Mouse (Mus musculus) limb, embryonic 14.5 days (tissue): Measurements from ENCODE around the gene Selenbp1. TPM values are rescaled to one million over a fixed set of nuclear protein-coding genes. Genes with fewer than 3 reads are reported as not detected.

Source experiments
- ATAC-seq: fragments of 200-750 bp; cut with Nextera tagmentation; 2 replicates; pipeline ENCODE4 v1.8.0; 2017; ENCODE audit warnings: low read depth, moderate number of reproducible peaks, moderate TSS enrichment; ENCODE audit not compliant: low FRiP score
- DNase-seq: peaks from one replicate; pipeline ENCODE4 v3.0.0-alpha.2; 2015; ENCODE audit warnings: low spot score
- H3K27ac ChIP-seq: fragments of 300-500 bp; sonication (generic); replicated peaks from 2 replicates; pipeline ENCODE4 v1.5.1; 2014; ENCODE audit warnings: low read depth, mild to moderate bottlenecking, low read length, moderate library complexity, mixed read lengths
- H3K27me3 ChIP-seq: fragments of 300-500 bp; sonication (generic); 2 replicates; pipeline ENCODE4 v1.6.1; 2014; ENCODE audit warnings: low read length, mixed read lengths; ENCODE audit not compliant: control insufficient read depth, insufficient read depth
- H3K36me3 ChIP-seq: fragments of 300-500 bp; sonication (generic); 2 replicates; pipeline ENCODE4 v1.6.1; 2014; ENCODE audit warnings: mild to moderate bottlenecking, low read length, moderate library complexity, mixed read lengths; ENCODE audit not compliant: control insufficient read depth, insufficient read depth
- H3K4me1 ChIP-seq: fragments of 300-500 bp; sonication (generic); 2 replicates; pipeline ENCODE4 v1.6.1; 2014; ENCODE audit warnings: antibody characterized with exemption, low read length, mixed read lengths; ENCODE audit not compliant: control insufficient read depth, insufficient read depth
- H3K4me2 ChIP-seq: fragments of 300-500 bp; sonication (generic); replicated peaks from 2 replicates; pipeline ENCODE4 v1.6.1; 2014; ENCODE audit warnings: low read depth, mild to moderate bottlenecking, low read length, moderate library complexity; ENCODE audit not compliant: severe bottlenecking
- H3K4me3 ChIP-seq: fragments of 300-500 bp; sonication (generic); replicated peaks from 2 replicates; pipeline ENCODE4 v1.5.1; 2014; ENCODE audit warnings: low read length
- H3K9ac ChIP-seq: fragments of 300-500 bp; sonication (generic); 2 replicates; pipeline ENCODE4 v1.6.1; 2014; ENCODE audit warnings: mild to moderate bottlenecking, low read depth, low read length, moderate library complexity; ENCODE audit not compliant: severe bottlenecking
- H3K9me3 ChIP-seq: fragments of 300-500 bp; sonication (generic); 2 replicates; pipeline ENCODE4 v1.6.1; 2016; ENCODE audit warnings: low read length; ENCODE audit not compliant: control insufficient read depth
- POLR2A ChIP-seq: fragments of 200-500 bp; IDR thresholded peaks from 2 replicates; pipeline ENCODE4 v1.8.0; 2012; ENCODE audit warnings: inconsistent platforms, mild to moderate bottlenecking, moderate library complexity, borderline replicate concordance; ENCODE audit not compliant: insufficient read depth, insufficient read length; ENCODE audit errors: extremely low read depth
- WGBS: fragments of 180-500 bp; shearing (Covaris S2); extraction: QIAGEN DNeasy Blood & Tissue Kit; methylation state at CpG from one replicate; pipeline ENCODE4 v1.1.7; 2014; 5-methylcytosine and 5-hydroxymethylcytosine counted together
- polyA plus RNA-seq, 2 experiments: library from polyadenylated mRNA; depleted of rRNA in 1 of 2; stranded (reverse) in 1 of 2; unstranded in 1 of 2; fragments of >200 nt; fragmentation: Nextera tagmentation in 1 of 2; extraction: Ambion mirVana in 1 of 2; gene quantifications; 2 replicates each; pipeline versions ENCODE4 v1.2.1 to v1.2.3; 2012 to 2014

Gene Selenbp1
- polyA plus RNA-seq, 2 experiments = 28.7 to 29.5 TPM

DNA sequence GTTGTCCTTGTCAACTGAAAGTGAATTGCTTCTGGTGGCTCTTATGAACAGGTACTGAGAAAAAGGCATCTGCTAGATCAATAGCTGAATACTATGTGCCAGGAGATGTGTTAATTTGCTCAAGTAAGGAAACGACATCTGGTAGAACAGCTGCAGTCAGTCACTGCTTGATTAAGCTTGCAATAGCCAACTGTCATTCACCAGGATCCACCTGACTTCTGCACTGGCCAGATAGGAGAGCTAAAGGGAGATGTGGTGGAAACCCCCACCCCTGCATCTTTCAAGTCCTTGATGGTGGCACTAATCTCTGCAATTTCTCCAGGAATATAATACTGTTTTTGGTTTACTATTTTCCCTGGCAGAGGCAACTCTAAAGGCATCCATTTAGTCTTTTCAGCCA is 26.4 kb upstream of the Selenbp1 start:
- Histone ChIP-seq H3K4me3 (no peak overlapping the region), H3K27me3 (no peaks in the 10 kb centered on the region), H3K36me3 (no peaks in the 10 kb centered on the region), H3K27ac (no peak overlapping the region), H3K9me3 (no peaks in the 10 kb centered on the region), H3K4me2 (no peak overlapping the region), H3K4me1 (no peaks in the 10 kb centered on the region), H3K9ac (no peak overlapping the region)
- no peak for DNase-seq
- WGBS = 45% methylated on average over 1 of the region's 1 CpGs
- TF ChIP-seq POLR2A = no peak
- no peak for ATAC-seq

DNA sequence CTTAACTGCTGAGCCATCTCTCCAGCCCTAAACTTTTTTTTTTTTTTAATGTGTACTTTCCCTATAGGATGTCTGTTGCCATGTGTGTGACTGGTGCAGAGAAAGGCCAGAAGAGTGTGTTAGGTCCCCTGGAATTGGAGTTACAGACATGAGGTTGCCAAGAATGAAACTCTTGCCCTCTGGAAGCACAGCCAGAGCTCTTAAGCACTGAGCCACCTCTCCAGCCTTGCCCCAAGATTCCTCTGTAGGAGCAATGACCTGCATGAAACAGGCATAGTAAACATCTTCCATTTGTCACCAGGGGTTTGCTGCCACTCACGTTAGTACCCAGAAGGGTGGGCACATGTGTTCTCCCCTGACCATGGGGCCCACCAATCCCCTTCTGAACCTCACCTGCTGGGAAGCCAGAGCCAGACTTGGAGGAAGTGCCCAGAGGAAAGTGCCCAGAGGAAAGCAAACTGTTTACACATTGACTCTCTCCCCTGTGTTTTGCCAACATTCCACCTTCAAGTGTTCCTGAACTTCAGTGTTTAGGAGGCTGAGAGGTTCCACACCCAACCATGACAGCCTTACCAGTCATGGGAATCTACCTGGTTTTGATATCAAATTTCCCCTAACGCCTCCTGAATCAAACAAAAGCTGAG is 21.7 kb upstream of the Selenbp1 start:
- Histone ChIP-seq H3K9ac (no peak overlapping the region), H3K27me3 (no peaks in the 10 kb centered on the region), H3K4me2 (no peak overlapping the region), H3K4me3 (no peak overlapping the region), H3K4me1 (0 out of 2 replicates have a peak, but pooled peaks cover 2% of the 10 kb centered on the region), H3K36me3 (no peaks in the 10 kb centered on the region), H3K27ac (no peak overlapping the region), H3K9me3 (no peaks in the 10 kb centered on the region)
- ATAC-seq (no peak), DNase-seq (no peak)
- no peak for TF ChIP-seq POLR2A
- WGBS = 79% methylated on average over 2 of the region's 2 CpGs

DNA sequence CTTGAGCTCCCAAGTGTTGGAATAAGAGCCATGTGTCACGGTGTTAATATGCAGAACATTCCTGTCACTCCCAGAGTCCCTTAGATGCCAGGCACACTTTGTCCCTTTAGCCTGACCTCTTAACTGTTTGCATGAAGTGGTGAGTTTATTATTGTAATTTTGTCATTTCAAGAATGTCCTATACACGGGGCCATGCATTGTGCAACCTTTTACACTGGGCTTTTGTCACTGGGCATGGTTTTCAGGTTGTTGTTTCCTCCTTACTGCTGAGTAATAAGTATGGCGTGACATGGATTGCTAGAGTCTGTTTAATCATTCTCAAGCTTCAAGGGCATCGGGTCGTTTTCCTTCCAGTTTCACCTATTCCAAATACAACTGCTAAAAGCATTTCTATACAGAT is 19.1 kb upstream of the Selenbp1 start:
- DNase-seq (no peak), ATAC-seq (no peak)
- Histone ChIP-seq H3K27ac (no peak overlapping the region), H3K27me3 (no peaks in the 10 kb centered on the region), H3K9me3 (no peaks in the 10 kb centered on the region), H3K4me3 (no peak overlapping the region), H3K36me3 (no peaks in the 10 kb centered on the region), H3K4me1 (0 out of 2 replicates have a peak, but pooled peaks cover 3% of the 10 kb centered on the region), H3K4me2 (no peak overlapping the region), H3K9ac (no peak overlapping the region)
- TF ChIP-seq POLR2A = no peak
- 39% methylated on average over 5 of the region's 5 CpGs for WGBS

DNA sequence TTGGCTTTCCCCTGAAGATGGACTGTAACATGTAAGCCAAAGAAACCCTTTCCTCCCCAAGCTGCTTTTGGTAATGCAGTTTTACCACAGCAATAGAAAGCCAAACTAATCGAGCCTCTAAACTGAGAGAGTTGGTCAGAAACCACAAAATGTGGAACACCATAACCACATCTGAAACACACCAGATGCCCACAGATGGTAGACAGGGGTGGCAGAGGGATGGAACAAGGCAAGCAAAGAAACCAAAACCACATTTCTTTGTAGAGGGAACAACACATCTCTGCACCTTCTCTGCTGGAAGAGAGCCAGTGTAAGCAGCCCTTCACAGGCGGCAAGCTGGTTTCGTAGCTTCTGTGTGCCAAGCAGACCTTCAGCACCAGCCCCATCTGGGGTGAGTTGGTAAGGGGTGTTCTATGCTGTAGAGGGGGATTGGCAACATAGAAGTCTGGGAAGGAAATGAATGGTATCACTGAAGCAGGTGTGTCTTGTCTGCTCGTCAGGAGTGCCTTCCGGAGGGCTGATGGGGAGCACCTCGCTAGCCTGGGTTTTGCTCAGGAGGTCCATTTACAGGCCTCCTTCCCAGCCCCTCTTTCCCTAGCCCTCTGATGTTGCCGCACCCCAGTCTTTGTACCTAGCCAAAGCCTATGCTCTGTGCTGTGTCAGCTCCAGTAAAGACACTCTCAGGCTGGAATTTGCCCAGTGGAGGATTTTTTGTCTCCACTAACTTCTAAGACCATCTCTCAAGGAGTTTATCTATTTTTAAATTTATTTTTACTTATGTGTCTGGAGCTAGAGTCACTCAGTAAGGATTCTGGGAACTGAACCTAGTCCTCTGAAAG is 16.7 kb upstream of the Selenbp1 start:
- Histone ChIP-seq H3K27ac (no peak overlapping the region), H3K9me3 (no peaks in the 10 kb centered on the region), H3K9ac (no peak overlapping the region), H3K4me2 (no peak overlapping the region), H3K36me3 (no peaks in the 10 kb centered on the region), H3K4me3 (no peak overlapping the region), H3K4me1 (0 out of 2 replicates have a peak, but pooled peaks cover 3% of the 10 kb centered on the region), H3K27me3 (no peaks in the 10 kb centered on the region)
- ATAC-seq = no peak
- WGBS = 75% methylated on average over 7 of the region's 7 CpGs
- TF ChIP-seq POLR2A = no peak
- no peak for DNase-seq

DNA sequence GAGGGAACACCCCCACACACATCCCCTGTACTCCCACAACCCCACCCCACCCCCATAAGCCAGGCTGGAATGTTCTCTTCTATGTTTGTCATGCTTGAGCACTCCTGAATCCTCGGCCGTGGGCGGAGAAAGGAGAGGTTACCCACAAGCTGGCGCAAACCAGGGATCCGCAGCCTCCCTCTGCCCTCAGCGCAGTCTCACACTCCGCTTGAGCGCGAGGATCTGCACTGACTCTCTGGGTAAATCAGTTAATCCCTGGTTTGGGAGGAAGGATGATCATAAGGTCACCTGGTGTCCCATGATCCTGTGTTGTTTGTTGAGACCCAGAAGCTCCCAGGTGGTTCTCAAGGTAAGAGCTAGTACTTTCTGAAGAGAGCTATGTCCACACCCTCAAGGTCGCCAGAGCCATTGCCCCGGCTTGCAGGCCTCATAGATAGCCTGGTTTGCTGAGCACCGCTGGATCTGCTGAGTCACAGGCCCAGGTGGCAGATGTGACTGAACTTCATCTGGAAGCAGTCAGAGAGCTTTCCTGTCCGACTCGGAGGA is 15.0 kb upstream of the Selenbp1 start:
- no peaks in the 10 kb centered on the region for H3K27me3 ChIP-seq
- TF ChIP-seq POLR2A = no peak
- ATAC-seq (no peak), DNase-seq (no peak)
- no peaks in the 10 kb centered on the region for H3K36me3 ChIP-seq
- no peak overlapping the region for H3K4me3 ChIP-seq
- 0 out of 2 replicates have a peak, but pooled peaks cover 3% of the 10 kb centered on the region for H3K4me1 ChIP-seq
- no peak overlapping the region for H3K27ac ChIP-seq
- no peaks in the 10 kb centered on the region for H3K9me3 ChIP-seq
- no peak overlapping the region for H3K9ac ChIP-seq
- H3K4me2 ChIP-seq = no peak overlapping the region
- WGBS = 69% methylated on average over 14 of the region's 14 CpGs
